Mouse (Mus musculus) testis, adult 2 months (tissue): Measurements from ENCODE around the gene Cyfip1. TPM values are rescaled to one million over a fixed set of nuclear protein-coding genes. Genes with fewer than 3 reads are reported as not detected.

ENCODE experiments used
- H3K27ac ChIP-seq: fragments of 200-500 bp; 2 replicates; pipeline ENCODE4 v1.5.1; 2012; ENCODE audit warnings: low read depth, low read length; ENCODE audit not compliant: control insufficient read depth, insufficient read depth
- H3K27me3 ChIP-seq: fragments of 200-500 bp; 2 replicates; pipeline ENCODE4 v1.6.1; 2012; ENCODE audit warnings: mild to moderate bottlenecking, low read length, moderate library complexity; ENCODE audit not compliant: control insufficient read depth, insufficient read depth
- H3K36me3 ChIP-seq: fragments of 200-500 bp; 2 replicates; pipeline ENCODE4 v1.6.1; 2012; ENCODE audit warnings: mild to moderate bottlenecking, low read length; ENCODE audit not compliant: control insufficient read depth, insufficient read depth
- H3K4me1 ChIP-seq: fragments of 200-500 bp; 2 replicates; pipeline ENCODE4 v1.6.1; 2012; ENCODE audit warnings: low read length; ENCODE audit not compliant: control insufficient read depth, insufficient read depth
- H3K4me3 ChIP-seq: fragments of 200-500 bp; 2 replicates; pipeline ENCODE4 v1.5.1; 2012; ENCODE audit warnings: low read depth, mild to moderate bottlenecking, low read length, moderate library complexity, mixed read lengths; ENCODE audit not compliant: control insufficient read depth
- CTCF ChIP-seq: fragments of 200-500 bp; IDR thresholded peaks from 2 replicates; pipeline ENCODE4 v1.5.1; 2012; ENCODE audit warnings: low read depth, mild to moderate bottlenecking, inconsistent platforms, low read length, moderate library complexity; ENCODE audit not compliant: control insufficient read depth, insufficient read depth, insufficient replicate concordance
- POLR2A ChIP-seq: fragments of 200-500 bp; IDR thresholded peaks from 2 replicates; pipeline ENCODE4 v1.6.1; 2012; ENCODE audit warnings: low read depth, mild to moderate bottlenecking, inconsistent platforms, low read length, moderate library complexity; ENCODE audit not compliant: control insufficient read depth
- polyA plus RNA-seq: library from polyadenylated mRNA; depleted of rRNA; stranded (reverse); fragments of >200 nt; gene quantifications from 2 replicates; pipeline ENCODE4 v1.2.3, GENCODE M21; 2012; rRNA removed

Cyfip1 gene
- polyA plus RNA-seq: 5.6 and 6.6 TPM in 2 replicates

- H3K27ac ChIP-seq: peak within 1 kb of the TSS; percentile 72
- no peaks in the 10 kb centered on the region for H3K36me3 ChIP-seq
- H3K4me1 ChIP-seq: peaks cover 4% of the 10 kb centered on the region
- peak within 1 kb of the TSS; percentile 88 for H3K4me3 ChIP-seq
- H3K27me3 ChIP-seq: no peaks in the 10 kb centered on the region
- TF ChIP-seq POLR2A (no peak), CTCF (no peak)
These were observed at the start of gene Cyfip1 for GRCm38 (mm10) chr7:55841445-55841844. Cyfip1 (plus strand) TSS chr7:55841745.

GRCm38 (mm10) chr7:55792280-55792679 is 49.3 kb upstream of the Cyfip1 start:
- Histone ChIP-seq H3K27me3 (no peaks in the 10 kb centered on the region), H3K4me1 (peaks cover 2% of the 10 kb centered on the region), H3K36me3 (no peaks in the 10 kb centered on the region; the same call in 1 of the 2 replicates), H3K27ac (peak overlapping the region; percentile 60), H3K4me3 (no peak overlapping the region)
- TF ChIP-seq CTCF: no peak
- no peak for TF ChIP-seq POLR2A

GRCm38 (mm10) chr7:55793236-55793951 is 48.2 kb upstream of the Cyfip1 start:
- Histone ChIP-seq H3K4me1 (peaks cover 2% of the 10 kb centered on the region), H3K4me3 (peak overlapping the region; percentile 90), H3K36me3 (no peaks in the 10 kb centered on the region; the same call in 1 of the 2 replicates), H3K27ac (peak overlapping the region; percentile 69), H3K27me3 (no peaks in the 10 kb centered on the region)
- TF ChIP-seq CTCF: no peak
- TF ChIP-seq POLR2A: no peak

GRCm38 (mm10) chr7:55793952-55794603 is 47.5 kb upstream of the Cyfip1 start, which contains the start of gene Tubgcp5:
Tubgcp5 (plus strand) TSS chr7:55794154.
- H3K4me1 ChIP-seq: peaks cover 2% of the 10 kb centered on the region
- peak within 1 kb of the TSS; percentile 69 for H3K27ac ChIP-seq
- H3K36me3 ChIP-seq: no peaks in the 10 kb centered on the region; the same call in 1 of the 2 replicates
- peak within 1 kb of the TSS; percentile 90 for H3K4me3 ChIP-seq
- no peaks in the 10 kb centered on the region for H3K27me3 ChIP-seq
- peak; percentile 92 for TF ChIP-seq POLR2A
- TF ChIP-seq CTCF: no peak

- Histone ChIP-seq H3K27ac (no peak overlapping the region), H3K4me1 (no peaks in the 10 kb centered on the region), H3K36me3 (peaks cover 2% of the 10 kb centered on the region), H3K27me3 (no peaks in the 10 kb centered on the region), H3K4me3 (no peak overlapping the region)
- no peak for TF ChIP-seq POLR2A
- no peak for TF ChIP-seq CTCF
These were observed 41.6 kb upstream of the Cyfip1 start for GRCm38 (mm10) chr7:55799981-55800380.

- Histone ChIP-seq H3K4me3 (no peak overlapping the region), H3K4me1 (no peaks in the 10 kb centered on the region), H3K27me3 (no peaks in the 10 kb centered on the region), H3K36me3 (peaks cover 6% of the 10 kb centered on the region), H3K27ac (no peak overlapping the region)
- TF ChIP-seq POLR2A (no peak), CTCF (no peak)
These were observed 31.6 kb upstream of the Cyfip1 start for GRCm38 (mm10) chr7:55809967-55810366.

- no peak overlapping the region for H3K4me3 ChIP-seq
- no peaks in the 10 kb centered on the region for H3K27me3 ChIP-seq
- TF ChIP-seq POLR2A (no peak), CTCF (no peak)
- H3K36me3 ChIP-seq: no peaks in the 10 kb centered on the region; the same call in 1 of the 2 replicates
- no peak overlapping the region for H3K27ac ChIP-seq
- H3K4me1 ChIP-seq: no peaks in the 10 kb centered on the region
These were observed 17.1 kb upstream of the Cyfip1 start for GRCm38 (mm10) chr7:55824468-55824867.
